Mouse (Mus musculus) lung, postnatal 4 days (tissue): ENCODE data around the gene Cdh4.

Experiments
- DNase-seq, 2 experiments: peaks; one replicate each; pipeline ENCODE4 v3.0.0; 2021

Gene Cdh4

DNA sequence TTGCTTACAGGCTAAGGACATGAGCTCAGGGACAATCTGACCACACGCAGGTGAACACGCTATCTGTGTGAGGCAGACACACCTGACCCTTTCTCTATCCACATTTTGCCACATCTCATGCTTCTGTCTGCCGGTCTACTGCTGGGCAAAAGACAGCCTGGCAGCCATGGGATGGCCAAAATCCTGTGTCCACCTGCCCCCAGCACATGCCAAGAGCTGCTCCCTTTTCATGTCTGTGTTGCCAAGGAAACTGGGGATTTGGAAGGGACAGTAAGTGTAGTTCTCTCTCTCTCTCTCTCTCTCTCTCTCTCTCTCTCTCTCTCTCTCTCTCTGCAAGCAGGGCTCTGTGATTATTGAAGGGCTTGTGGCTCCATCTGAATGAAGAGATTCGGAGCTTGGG is 98.9 kb downstream of the Cdh4 start:
- no peak for DNase-seq

DNA sequence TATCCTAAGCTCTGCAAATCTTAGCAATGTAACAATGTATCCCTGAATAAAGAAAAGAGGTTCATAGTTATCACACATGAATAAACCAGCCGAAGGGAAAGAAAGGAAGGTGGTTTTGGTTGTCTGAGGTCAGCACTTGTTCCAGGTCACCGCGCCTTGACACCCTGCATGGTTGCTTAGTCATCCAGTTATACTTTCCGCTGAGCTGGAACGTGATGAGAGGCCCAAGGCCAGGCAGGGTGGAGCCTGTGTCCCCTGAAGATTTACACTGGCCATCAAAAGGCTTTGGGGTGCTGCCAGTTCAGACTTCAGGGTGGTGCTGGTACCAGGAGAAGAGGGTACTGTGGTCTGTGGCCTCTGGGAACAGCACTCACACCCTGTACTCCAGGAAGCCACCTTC is 105.4 kb downstream of the Cdh4 start:
- no peak for DNase-seq

- DNase-seq: no peak
These were observed 113.7 kb downstream of the Cdh4 start for GRCm38 (mm10) chr2:179555928-179556327.

GRCm38 (mm10) chr2:179562350-179562749 is 120.1 kb downstream of the Cdh4 start:
- DNase-seq: no peak

DNA sequence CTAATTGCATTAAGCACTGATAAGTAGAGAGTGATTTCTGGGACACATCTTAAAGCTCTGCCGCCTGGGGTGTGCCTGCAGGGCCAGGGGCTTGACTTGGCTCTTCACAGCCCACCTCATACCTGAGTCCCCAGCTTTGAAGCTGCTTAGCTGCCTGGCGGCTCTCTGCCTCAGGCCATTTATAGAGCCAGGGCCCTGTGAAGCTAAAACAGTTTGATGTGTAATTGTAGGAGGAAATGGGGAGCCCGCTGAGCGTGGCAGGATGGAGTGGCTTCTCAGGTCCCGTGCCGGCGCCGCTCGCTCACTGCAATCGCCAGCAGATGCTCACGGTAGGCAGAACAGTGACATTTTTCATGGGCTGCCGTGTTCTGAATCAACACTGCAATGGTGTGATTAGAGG is 123.4 kb downstream of the Cdh4 start:
- no peak for DNase-seq

DNA sequence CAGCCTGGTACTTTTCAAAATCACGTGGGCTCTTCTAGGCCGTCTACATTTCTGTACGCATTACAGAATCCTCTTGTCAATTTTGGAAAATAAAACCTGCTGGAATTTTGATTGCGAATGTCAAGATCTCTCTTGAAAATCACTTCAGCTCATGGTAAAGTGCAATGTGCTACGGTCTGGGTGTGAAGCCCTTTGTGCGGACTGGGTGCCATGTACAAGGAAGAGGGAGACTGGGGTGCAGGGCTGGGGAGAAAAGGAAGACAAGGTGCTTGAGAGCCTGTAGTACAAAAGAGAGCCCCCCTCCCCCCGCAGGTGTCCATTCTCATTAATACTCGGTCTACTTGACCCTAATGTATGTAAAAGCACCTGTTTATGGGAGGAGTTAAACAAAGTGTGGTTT is 125.7 kb downstream of the Cdh4 start:
- DNase-seq: no peak

DNA sequence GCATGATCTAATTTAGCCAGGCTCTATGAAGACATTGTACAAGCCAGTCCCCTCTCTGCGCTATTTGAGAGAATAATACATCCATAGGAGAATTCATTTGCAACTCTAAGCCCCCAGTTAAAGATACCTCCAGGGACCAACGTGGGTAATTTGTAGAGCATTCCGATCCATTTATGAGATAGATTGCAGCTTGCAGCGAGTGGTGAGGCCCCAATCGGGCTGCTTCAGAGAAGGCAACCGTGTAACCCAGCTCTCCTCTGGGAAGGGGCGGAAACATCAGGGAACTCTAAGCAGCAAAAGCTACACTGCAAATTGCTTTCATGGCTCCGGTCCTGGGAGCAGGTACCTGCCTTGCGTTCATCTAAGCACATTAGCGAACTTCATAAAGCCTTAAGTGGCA is 126.9 kb downstream of the Cdh4 start:
- DNase-seq: no peak

- no peak for DNase-seq
These were observed 129.0 kb downstream of the Cdh4 start for GRCm38 (mm10) chr2:179571175-179571769.

GRCm38 (mm10) chr2:179573331-179573730 is 131.1 kb downstream of the Cdh4 start:
- DNase-seq: no peak

DNA sequence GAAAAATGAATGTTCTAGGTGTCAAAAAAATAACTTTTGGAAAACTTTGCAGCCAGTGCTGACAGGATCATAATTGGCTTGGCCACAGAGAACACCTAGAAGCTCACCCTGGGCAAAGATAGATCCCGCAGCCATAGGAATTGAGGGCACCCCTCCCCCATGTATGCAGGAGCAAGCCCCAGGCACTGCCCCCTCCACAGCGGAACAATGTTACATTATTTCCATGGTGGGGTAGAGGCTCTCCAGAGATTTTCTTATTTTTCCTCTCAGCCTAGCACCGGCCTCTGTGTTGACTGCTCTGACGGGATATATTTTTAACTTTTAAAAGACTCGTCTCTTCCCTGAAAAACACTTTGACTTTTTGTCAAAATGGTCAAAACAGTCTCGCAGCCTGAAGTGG is 131.6 kb downstream of the Cdh4 start:
- no peak for DNase-seq

GRCm38 (mm10) chr2:179575585-179575984 is 133.4 kb downstream of the Cdh4 start:
- DNase-seq: no peak

DNA sequence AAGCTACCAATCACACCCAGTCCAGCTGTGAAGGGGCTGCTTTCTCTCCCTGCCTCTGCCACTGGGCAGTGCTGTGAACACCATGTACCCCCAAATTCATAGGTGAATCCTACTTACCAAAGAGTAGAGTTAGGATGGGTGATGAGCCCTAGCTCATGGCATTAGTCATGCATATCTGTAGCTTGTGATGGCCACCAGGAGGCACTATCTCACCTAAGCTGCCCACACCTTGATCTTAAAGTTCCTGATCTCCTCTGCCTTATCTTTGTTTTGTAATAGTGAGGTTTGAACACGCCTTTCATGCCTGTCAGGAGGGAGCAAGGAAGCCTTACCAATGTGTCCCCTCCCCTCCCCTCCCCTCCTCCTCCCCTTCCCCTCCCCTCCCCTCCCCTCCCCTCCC is 134.0 kb downstream of the Cdh4 start:
- DNase-seq: no peak

DNA sequence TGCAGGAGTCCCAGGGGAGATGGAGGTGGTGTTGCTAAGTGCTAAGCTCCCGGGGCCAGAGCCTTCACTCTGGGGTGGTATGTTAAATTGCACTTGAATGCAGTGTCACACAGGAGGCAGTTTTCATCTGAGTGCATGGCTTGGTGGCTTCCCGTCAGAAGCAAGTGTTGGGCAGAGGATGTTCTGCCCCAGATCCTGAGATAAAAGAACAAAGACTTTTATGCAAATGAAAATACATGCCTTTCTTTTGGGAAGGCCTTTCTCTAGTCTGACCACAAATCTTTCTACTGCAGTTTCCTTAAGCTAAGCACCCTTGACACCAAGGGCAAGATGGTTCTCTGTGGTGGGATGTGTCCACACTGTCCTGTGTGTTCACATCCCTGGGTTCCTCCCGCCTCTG is 136.1 kb downstream of the Cdh4 start:
- no peak for DNase-seq

GRCm38 (mm10) chr2:179578842-179579241 is 136.6 kb downstream of the Cdh4 start:
- DNase-seq: no peak

DNA sequence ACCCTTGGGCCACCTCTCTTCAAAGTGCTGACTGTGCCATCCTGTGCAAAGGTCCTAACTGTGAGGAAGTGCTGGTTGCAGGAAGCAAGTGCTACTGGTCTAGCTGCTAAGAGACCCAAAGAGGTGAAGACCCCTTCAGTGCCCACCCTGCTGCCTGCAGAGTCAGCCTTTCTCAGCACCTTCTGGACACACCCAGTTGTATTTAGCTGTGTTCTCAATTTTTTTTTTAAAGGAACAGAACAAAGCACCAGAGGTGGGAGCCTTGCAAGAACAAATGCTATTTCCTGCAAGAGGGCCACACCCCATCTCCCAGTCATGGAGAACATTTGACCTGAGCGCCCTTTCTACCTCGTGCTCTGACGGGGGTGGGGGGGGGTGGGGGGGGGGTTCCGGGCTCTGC is 138.2 kb downstream of the Cdh4 start:
- DNase-seq: no peak

- no peak for DNase-seq
These were observed 138.8 kb downstream of the Cdh4 start for GRCm38 (mm10) chr2:179581058-179581457.

- no peak for DNase-seq
These were observed 140.7 kb downstream of the Cdh4 start for GRCm38 (mm10) chr2:179582966-179583365.

DNA sequence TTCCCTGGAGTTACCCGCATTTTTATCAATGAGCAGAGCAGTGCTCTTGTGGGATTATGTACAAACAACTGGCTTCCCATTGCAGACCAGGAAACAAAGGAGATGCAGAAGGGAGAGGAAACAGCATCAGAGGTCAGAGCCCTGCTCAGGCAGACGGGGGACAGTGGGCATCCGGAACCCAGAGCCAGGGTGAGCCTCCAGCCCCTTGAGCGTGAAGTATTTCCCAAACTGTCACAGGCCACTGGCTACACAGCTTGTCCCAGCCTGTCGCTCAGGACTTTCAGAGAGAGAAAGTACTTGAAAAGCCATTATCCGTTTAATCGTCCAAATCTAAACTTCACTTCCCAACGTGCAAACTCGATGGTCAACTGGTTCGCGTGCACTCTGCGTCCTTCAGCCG is 142.4 kb downstream of the Cdh4 start:
- no peak for DNase-seq

DNA sequence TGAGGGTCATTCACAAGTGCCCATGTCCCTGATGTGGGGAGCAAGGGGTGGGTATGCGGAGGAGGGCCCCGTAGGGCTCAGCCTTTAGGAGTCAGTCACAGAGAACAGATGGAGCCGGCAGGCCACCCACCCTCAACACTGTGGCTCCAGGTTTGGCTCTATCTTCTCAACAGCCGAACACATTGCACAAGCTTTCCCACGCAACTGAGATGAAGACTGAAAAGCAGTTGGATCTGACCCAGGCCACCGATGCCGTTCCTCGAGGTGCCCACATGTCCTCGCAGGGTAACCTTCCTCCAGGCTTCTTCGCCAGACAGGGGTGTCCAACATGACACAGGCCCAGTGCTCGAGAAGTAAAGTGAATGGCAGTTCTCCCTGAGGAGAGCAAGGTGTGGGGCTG is 144.2 kb downstream of the Cdh4 start:
- DNase-seq: no peak

- DNase-seq: no peak
These were observed 144.8 kb downstream of the Cdh4 start for GRCm38 (mm10) chr2:179587069-179587468.

DNA sequence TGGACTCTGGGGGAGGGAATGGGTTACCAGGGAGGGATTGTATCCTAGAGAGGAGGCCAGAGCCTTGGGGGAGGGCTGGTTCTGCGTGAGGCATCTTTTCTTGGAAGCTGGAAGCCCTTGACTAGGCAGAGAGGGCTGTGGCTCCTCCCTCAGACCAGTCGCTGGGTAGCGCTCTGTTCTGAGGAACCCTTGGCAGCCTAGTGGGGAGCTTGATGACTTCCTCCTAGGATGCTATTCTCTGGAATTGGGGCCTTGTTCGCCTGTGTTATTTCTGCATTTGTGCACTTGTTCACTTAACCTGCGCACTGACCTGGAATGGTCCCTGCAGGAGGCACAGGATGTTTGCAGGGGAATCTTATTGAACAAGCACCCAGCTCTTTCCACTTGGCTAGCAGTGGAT is 149.4 kb downstream of the Cdh4 start:
- no peak for DNase-seq

GRCm38 (mm10) chr2:179595013-179595412 is 152.8 kb downstream of the Cdh4 start:
- DNase-seq: no peak

- no peak for DNase-seq
These were observed 156.7 kb downstream of the Cdh4 start for GRCm38 (mm10) chr2:179598886-179599285.

GRCm38 (mm10) chr2:179599886-179600285 is 157.7 kb downstream of the Cdh4 start:
- DNase-seq: no peak

DNA sequence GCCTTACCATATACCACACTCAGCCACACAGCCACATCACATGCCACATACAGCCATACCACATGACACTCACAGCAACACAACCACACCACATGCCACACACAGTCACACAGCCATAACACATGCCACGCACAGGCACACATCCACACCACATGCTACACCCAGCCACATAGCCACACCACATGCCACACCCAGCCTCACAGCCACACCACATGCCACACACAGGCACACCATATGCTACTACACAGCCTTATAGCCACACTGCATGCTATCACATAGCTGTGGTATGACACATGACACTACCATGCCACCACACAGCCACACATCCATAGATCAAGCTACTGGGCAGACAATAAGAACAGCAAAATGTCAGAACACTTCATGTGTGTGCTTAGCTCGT is 158.1 kb downstream of the Cdh4 start:
- DNase-seq: no peak

- DNase-seq: no peak
These were observed 158.9 kb downstream of the Cdh4 start for GRCm38 (mm10) chr2:179601167-179601566.
